Mouse (Mus musculus) large intestine, adult 2 months (tissue): ENCODE measurements around the gene Tnfrsf1a. TPM values are rescaled to one million over a fixed set of nuclear protein-coding genes. Genes with fewer than 3 reads are reported as not detected.

Experiments
- DNase-seq: peaks from one replicate; pipeline ENCODE4 v3.0.0-alpha.2; 2012; ENCODE audit warnings: low read depth, low spot score
- WGBS: fragments of 180-500 bp; shearing (Covaris S2); methylation state at CpG from one replicate; pipeline ENCODE4 v1.1.7; 2018; 5-methylcytosine and 5-hydroxymethylcytosine counted together
- polyA plus RNA-seq: library from polyadenylated mRNA; depleted of rRNA; stranded (reverse); fragments of >200 nt; gene quantifications from 2 replicates; pipeline ENCODE4 v1.2.3, GENCODE M21; 2012

Gene Tnfrsf1a
- polyA plus RNA-seq, 1 experiment = 123 TPM

- DNase-seq = peak; percentile 68
- 25% methylated on average over 26 of the region's 26 CpGs for WGBS
These were observed 27.9 kb upstream of the Tnfrsf1a start for GRCm38 (mm10) chr6:125321114-125321855.

GRCm38 (mm10) chr6:125322794-125323193 is 26.4 kb upstream of the Tnfrsf1a start:
- DNase-seq = no peak
- WGBS = 30% methylated on average over 13 of the region's 13 CpGs

GRCm38 (mm10) chr6:125323547-125323946 is 25.6 kb upstream of the Tnfrsf1a start:
- DNase-seq = no peak
- WGBS = 55% methylated on average over 6 of the region's 6 CpGs

- no peak for DNase-seq
- 53% methylated on average over 6 of the region's 6 CpGs for WGBS
These were observed 23.8 kb upstream of the Tnfrsf1a start for GRCm38 (mm10) chr6:125325337-125325736.

GRCm38 (mm10) chr6:125328243-125328642 is 20.9 kb upstream of the Tnfrsf1a start:
- 76% methylated on average over 5 of the region's 5 CpGs for WGBS
- DNase-seq = no peak

- DNase-seq = no peak
- 1% methylated on average over 39 of the region's 39 CpGs for WGBS
These were observed 18.4 kb upstream of the Tnfrsf1a start for GRCm38 (mm10) chr6:125330626-125331326.

- DNase-seq = no peak
- whole genome bisulfite sequencing = 67% methylated on average over 14 of the region's 14 CpGs
These were observed 15.9 kb upstream of the Tnfrsf1a start for GRCm38 (mm10) chr6:125333112-125333899.

GRCm38 (mm10) chr6:125334356-125334755 is 14.8 kb upstream of the Tnfrsf1a start:
- DNase-seq = no peak
- whole genome bisulfite sequencing = 82% methylated on average over 2 of the region's 2 CpGs

- no peak for DNase-seq
- WGBS = 66% methylated on average over 9 of the region's 9 CpGs
These were observed 10.1 kb upstream of the Tnfrsf1a start for GRCm38 (mm10) chr6:125338791-125339660.

GRCm38 (mm10) chr6:125340244-125340643 is 8.9 kb upstream of the Tnfrsf1a start:
- no peak for DNase-seq
- 41% methylated on average over 5 of the region's 5 CpGs for WGBS

- no peak for DNase-seq
- WGBS = 55% methylated on average over 3 of the region's 3 CpGs
These were observed 7.0 kb upstream of the Tnfrsf1a start for GRCm38 (mm10) chr6:125342198-125342597.

GRCm38 (mm10) chr6:125344084-125344483 is 5.1 kb upstream of the Tnfrsf1a start:
- no peak for DNase-seq
- WGBS = 21% methylated on average over 8 of the region's 8 CpGs

GRCm38 (mm10) chr6:125344866-125345265 is 4.3 kb upstream of the Tnfrsf1a start:
- WGBS = 28% methylated on average over 4 of the region's 4 CpGs

GRCm38 (mm10) chr6:125345625-125346024 is 3.5 kb upstream of the Tnfrsf1a start:
- no peak for DNase-seq
- WGBS = 43% methylated on average over 1 of the region's 1 CpGs

More at GRCm38 (mm10) chr6:125344866-125345265, 4.3 kb upstream of the Tnfrsf1a start:
- DNase-seq = no peak

GRCm38 (mm10) chr6:125346029-125346428 is 3.1 kb upstream of the Tnfrsf1a start:
- no peak for DNase-seq
- WGBS = 56% methylated on average over 2 of the region's 2 CpGs

GRCm38 (mm10) chr6:125349575-125350230 is 541 bp downstream of the Tnfrsf1a start:
- WGBS = under 1% methylated on average over 27 of the region's 27 CpGs
- DNase-seq = no peak

GRCm38 (mm10) chr6:125350231-125350994 is 1.3 kb downstream of the Tnfrsf1a start:
- whole genome bisulfite sequencing = 2% methylated on average over 20 of the region's 20 CpGs
- no peak for DNase-seq

GRCm38 (mm10) chr6:125350995-125351324 is 1.8 kb downstream of the Tnfrsf1a start:
- DNase-seq = no peak
- WGBS = 77% methylated on average over 2 of the region's 2 CpGs
